Mouse (Mus musculus) heart, embryonic 12.5 days (tissue): ENCODE data around the gene Tmc5. TPM values are rescaled to one million over a fixed set of nuclear protein-coding genes. Genes with fewer than 3 reads are reported as not detected.

Experiments
- ATAC-seq: fragments of 200-750 bp; cut with Nextera tagmentation; 2 replicates; pipeline ENCODE4 v1.8.0; 2017; ENCODE audit warnings: moderate TSS enrichment, moderate library complexity; ENCODE audit not compliant: insufficient number of reproducible peaks, low FRiP score
- H3K27ac ChIP-seq: fragments of 300-500 bp; sonication (generic); 2 replicates; pipeline ENCODE4 v1.5.1; 2016; ENCODE audit warnings: mild to moderate bottlenecking, moderate library complexity; ENCODE audit not compliant: poor library complexity, severe bottlenecking
- H3K27me3 ChIP-seq: fragments of 300-500 bp; sonication (generic); replicated peaks from 2 replicates; pipeline ENCODE4 v1.6.1; 2016; ENCODE audit warnings: mild to moderate bottlenecking, moderate library complexity
- H3K36me3 ChIP-seq: fragments of 300-500 bp; sonication (generic); 2 replicates; pipeline ENCODE4 v1.6.1; 2016; ENCODE audit warnings: mild to moderate bottlenecking, moderate library complexity
- H3K4me1 ChIP-seq: fragments of 300-500 bp; sonication (generic); replicated peaks from 2 replicates; pipeline ENCODE4 v1.6.1; 2016; ENCODE audit warnings: mild to moderate bottlenecking
- H3K4me2 ChIP-seq: fragments of 300-500 bp; sonication (generic); 2 replicates; pipeline ENCODE4 v1.6.1; 2016; ENCODE audit warnings: mild to moderate bottlenecking, moderate library complexity
- H3K4me3 ChIP-seq: fragments of 300-500 bp; sonication (generic); 2 replicates; pipeline ENCODE4 v1.5.1; 2016; ENCODE audit warnings: mild to moderate bottlenecking
- H3K9ac ChIP-seq: fragments of 300-500 bp; sonication (generic); 2 replicates; pipeline ENCODE4 v1.6.1; 2016; ENCODE audit warnings: mild to moderate bottlenecking, moderate library complexity
- H3K9me3 ChIP-seq: fragments of 300-500 bp; sonication (generic); replicated peaks from 2 replicates; pipeline ENCODE4 v1.6.1; 2016; ENCODE audit warnings: mild to moderate bottlenecking, moderate library complexity
- WGBS: fragments of 180-500 bp; shearing (Covaris S2); methylation state at CpG from one replicate; pipeline ENCODE4 v1.1.7; 2016; 5-methylcytosine and 5-hydroxymethylcytosine counted together
- polyA plus RNA-seq: library from polyadenylated mRNA; unstranded; fragments of >200 nt; fragmentation: Nextera tagmentation; extraction: Ambion mirVana; gene quantifications from 2 replicates; pipeline ENCODE4 v1.2.1, GENCODE M21; 2016

Tmc5 gene
- polyA plus RNA-seq: 0.12 and 0.22 TPM in 2 replicates

GRCm38 (mm10) chr7:118597201-118597600, at the start of gene Tmc5:
Tmc5 (plus strand) TSS chr7:118597297.
- H3K9me3 ChIP-seq: no peaks in the 10 kb centered on the region
- H3K27ac ChIP-seq: no peak within 1 kb of the TSS
- H3K9ac ChIP-seq: peak within 1 kb of the TSS; percentile 46; the same call in 1 of the 2 replicates
- no peaks in the 10 kb centered on the region for H3K36me3 ChIP-seq
- WGBS: 4% methylated on average over 23 of the region's 23 CpGs
- H3K4me3 ChIP-seq: peak within 1 kb of the TSS; percentile 32
- ATAC-seq: no peak
- peaks cover 21% of the 10 kb centered on the region for H3K4me1 ChIP-seq
- H3K4me2 ChIP-seq: peak within 1 kb of the TSS; percentile 65
- peaks cover 90% of the 10 kb centered on the region for H3K27me3 ChIP-seq

- peaks cover 4% of the 10 kb centered on the region for H3K36me3 ChIP-seq
- peaks cover 2% of the 10 kb centered on the region for H3K9me3 ChIP-seq
- H3K4me1 ChIP-seq: no peaks in the 10 kb centered on the region
- H3K27me3 ChIP-seq: no peaks in the 10 kb centered on the region
- H3K9ac ChIP-seq: no peak overlapping the region
- H3K27ac ChIP-seq: no peak overlapping the region
- H3K4me3 ChIP-seq: no peak overlapping the region
- ATAC-seq: no peak
- H3K4me2 ChIP-seq: no peak overlapping the region
- WGBS: 68% methylated on average over 10 of the region's 10 CpGs
These were observed 49.6 kb upstream of the Tmc5 start for GRCm38 (mm10) chr7:118547451-118547850.

GRCm38 (mm10) chr7:118553881-118554280, 43.2 kb upstream of the Tmc5 start:
- no peaks in the 10 kb centered on the region for H3K27me3 ChIP-seq
- H3K36me3 ChIP-seq: peaks cover 6% of the 10 kb centered on the region
- no peak overlapping the region for H3K9ac ChIP-seq
- WGBS: 56% methylated on average over 4 of the region's 4 CpGs
- no peak overlapping the region for H3K4me2 ChIP-seq
- no peak for ATAC-seq
- peaks cover 5% of the 10 kb centered on the region for H3K9me3 ChIP-seq
- no peak overlapping the region for H3K27ac ChIP-seq
- no peaks in the 10 kb centered on the region for H3K4me1 ChIP-seq
- H3K4me3 ChIP-seq: no peak overlapping the region

GRCm38 (mm10) chr7:118554290-118554689, 42.8 kb upstream of the Tmc5 start:
- H3K9me3 ChIP-seq: peaks cover 5% of the 10 kb centered on the region
- no peaks in the 10 kb centered on the region for H3K4me1 ChIP-seq
- H3K27ac ChIP-seq: no peak overlapping the region
- H3K9ac ChIP-seq: no peak overlapping the region
- no peaks in the 10 kb centered on the region for H3K27me3 ChIP-seq
- no peak overlapping the region for H3K4me2 ChIP-seq
- 86% methylated on average over 2 of the region's 2 CpGs for WGBS
- no peak overlapping the region for H3K4me3 ChIP-seq
- ATAC-seq: no peak
- H3K36me3 ChIP-seq: peaks cover 6% of the 10 kb centered on the region

GRCm38 (mm10) chr7:118569121-118569543, 28.0 kb upstream of the Tmc5 start:
- Histone ChIP-seq H3K4me1 (no peaks in the 10 kb centered on the region), H3K27ac (no peak overlapping the region), H3K4me2 (no peak overlapping the region), H3K9ac (no peak overlapping the region), H3K9me3 (peaks cover 8% of the 10 kb centered on the region; the same call in 1 of the 2 replicates), H3K27me3 (no peaks in the 10 kb centered on the region; the same call in 1 of the 2 replicates), H3K36me3 (no peaks in the 10 kb centered on the region), H3K4me3 (no peak overlapping the region)
- no peak for ATAC-seq
- WGBS: 81% methylated on average over 6 of the region's 6 CpGs

GRCm38 (mm10) chr7:118571350-118571749, 25.7 kb upstream of the Tmc5 start:
- Histone ChIP-seq H3K27ac (no peak overlapping the region), H3K27me3 (peaks cover 6% of the 10 kb centered on the region; the same call in 1 of the 2 replicates), H3K9me3 (peaks cover 8% of the 10 kb centered on the region; the same call in 1 of the 2 replicates), H3K4me1 (no peaks in the 10 kb centered on the region), H3K4me2 (no peak overlapping the region), H3K4me3 (no peak overlapping the region), H3K9ac (no peak overlapping the region), H3K36me3 (no peaks in the 10 kb centered on the region)
- WGBS: 47% methylated on average over 5 of the region's 5 CpGs
- no peak for ATAC-seq

GRCm38 (mm10) chr7:118572039-118572438, 25.1 kb upstream of the Tmc5 start:
- Histone ChIP-seq H3K9me3 (peaks cover 8% of the 10 kb centered on the region; the same call in 1 of the 2 replicates), H3K4me3 (no peak overlapping the region), H3K4me1 (no peaks in the 10 kb centered on the region), H3K36me3 (no peaks in the 10 kb centered on the region), H3K27ac (no peak overlapping the region), H3K9ac (no peak overlapping the region), H3K4me2 (no peak overlapping the region), H3K27me3 (peaks cover 6% of the 10 kb centered on the region; the same call in 1 of the 2 replicates)
- ATAC-seq: no peak
- WGBS: 61% methylated on average over 5 of the region's 5 CpGs

GRCm38 (mm10) chr7:118578269-118578668, 18.8 kb upstream of the Tmc5 start:
- no peak overlapping the region for H3K4me2 ChIP-seq
- H3K27ac ChIP-seq: 0 out of 2 replicates have a peak overlapping the region, but pooled peaks have one; percentile 13
- no peak overlapping the region for H3K9ac ChIP-seq
- peaks cover 17% of the 10 kb centered on the region for H3K4me1 ChIP-seq
- 0 out of 2 replicates have a peak, but pooled peaks cover 2% of the 10 kb centered on the region for H3K36me3 ChIP-seq
- WGBS: 55% methylated on average over 3 of the region's 3 CpGs
- H3K4me3 ChIP-seq: no peak overlapping the region
- peaks cover 14% of the 10 kb centered on the region for H3K9me3 ChIP-seq
- peaks cover 9% of the 10 kb centered on the region; the same call in 1 of the 2 replicates for H3K27me3 ChIP-seq
- ATAC-seq: no peak

- H3K9me3 ChIP-seq: peaks cover 11% of the 10 kb centered on the region
- no peak overlapping the region for H3K27ac ChIP-seq
- H3K4me3 ChIP-seq: no peak overlapping the region
- peaks cover 25% of the 10 kb centered on the region for H3K4me1 ChIP-seq
- 74% methylated on average over 2 of the region's 2 CpGs for WGBS
- H3K4me2 ChIP-seq: no peak overlapping the region
- peaks cover 11% of the 10 kb centered on the region; the same call in 1 of the 2 replicates for H3K27me3 ChIP-seq
- H3K36me3 ChIP-seq: 0 out of 2 replicates have a peak, but pooled peaks cover 2% of the 10 kb centered on the region
- no peak for ATAC-seq
- no peak overlapping the region for H3K9ac ChIP-seq
These were observed 17.2 kb upstream of the Tmc5 start for GRCm38 (mm10) chr7:118579938-118580337.

GRCm38 (mm10) chr7:118583821-118584220, 13.3 kb upstream of the Tmc5 start:
- 19% methylated on average over 7 of the region's 7 CpGs for WGBS
- ATAC-seq: no peak
- H3K27me3 ChIP-seq: peaks cover 13% of the 10 kb centered on the region; the same call in 1 of the 2 replicates
- 0 out of 2 replicates have a peak, but pooled peaks cover 2% of the 10 kb centered on the region for H3K36me3 ChIP-seq
- H3K4me1 ChIP-seq: peaks cover 12% of the 10 kb centered on the region
- H3K27ac ChIP-seq: no peak overlapping the region
- H3K4me3 ChIP-seq: peak overlapping the region; percentile 66
- peaks cover 17% of the 10 kb centered on the region for H3K9me3 ChIP-seq
- peak overlapping the region; percentile 73; the same call in 1 of the 2 replicates for H3K9ac ChIP-seq
- peak overlapping the region; percentile 95 for H3K4me2 ChIP-seq

- H3K27ac ChIP-seq: no peak within 1 kb of the TSS
- H3K36me3 ChIP-seq: 0 out of 2 replicates have a peak, but pooled peaks cover 2% of the 10 kb centered on the region
- peak; percentile 80 for ATAC-seq
- H3K4me3 ChIP-seq: peak within 1 kb of the TSS; percentile 66
- peaks cover 13% of the 10 kb centered on the region; the same call in 1 of the 2 replicates for H3K27me3 ChIP-seq
- peaks cover 8% of the 10 kb centered on the region for H3K4me1 ChIP-seq
- H3K9ac ChIP-seq: peak within 1 kb of the TSS; percentile 73
- 2% methylated on average over 50 of the region's 51 CpGs for WGBS
- H3K9me3 ChIP-seq: peaks cover 17% of the 10 kb centered on the region
- H3K4me2 ChIP-seq: peak within 1 kb of the TSS; percentile 95
These were observed 12.7 kb upstream of the Tmc5 start, which contains the start of gene Tmc7 for GRCm38 (mm10) chr7:118584257-118584907. Tmc7 (minus strand) TSS chr7:118584736.
